Mouse (Mus musculus): ENCODE measurements at regions not wholly inside any gene's neighbourhood (a gene's known extent, or its start where the extent isn't known, plus 50 kb on each side); places are given as distances from the start of the nearest gene placed in this dataset.

DNA sequence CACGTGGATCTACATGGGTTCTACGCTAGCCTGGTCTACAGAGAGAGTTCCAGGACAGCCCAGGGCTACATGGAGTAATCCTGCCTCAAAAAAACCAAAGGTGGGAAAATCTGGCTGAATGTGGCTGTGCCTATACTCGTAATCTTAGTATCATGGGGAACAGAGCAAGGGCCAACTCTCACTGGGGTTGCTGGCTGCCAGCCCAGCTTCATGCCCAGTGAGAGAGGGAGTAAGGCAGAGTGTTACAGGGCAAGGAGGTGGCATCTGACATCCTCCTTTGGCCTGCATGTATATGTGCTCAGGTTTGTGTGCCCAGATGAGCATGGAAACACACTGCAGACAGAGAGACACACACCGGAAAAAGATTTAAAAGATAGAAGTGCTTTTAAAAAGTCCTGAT lies 168.4 kb downstream of the Hhipl2 start:
- H3K27me3 ChIP-seq (ENCODE audit: control insufficient read depth, insufficient read depth, insufficient read length): no peaks in the 10 kb centered on the region
- TF ChIP-seq CTCF (IDR thresholded peaks at IDR 0.05; ENCODE audit: control insufficient read depth, insufficient read depth, insufficient read length): no peak
- no peak overlapping the region for H3K4me3 ChIP-seq (ENCODE audit: insufficient read depth, poor library complexity, severe bottlenecking)
- H3K79me3 ChIP-seq (ENCODE audit: low read depth): no peaks in the 10 kb centered on the region
- no peak overlapping the region for H3ac ChIP-seq (ENCODE audit: control insufficient read depth, insufficient read length, low read depth)
- no peaks in the 10 kb centered on the region for H3K36me3 ChIP-seq (ENCODE audit: control insufficient read depth, insufficient read depth)
- no peaks in the 10 kb centered on the region for H3K79me2 ChIP-seq (ENCODE audit: control insufficient read depth, insufficient read depth)

DNA sequence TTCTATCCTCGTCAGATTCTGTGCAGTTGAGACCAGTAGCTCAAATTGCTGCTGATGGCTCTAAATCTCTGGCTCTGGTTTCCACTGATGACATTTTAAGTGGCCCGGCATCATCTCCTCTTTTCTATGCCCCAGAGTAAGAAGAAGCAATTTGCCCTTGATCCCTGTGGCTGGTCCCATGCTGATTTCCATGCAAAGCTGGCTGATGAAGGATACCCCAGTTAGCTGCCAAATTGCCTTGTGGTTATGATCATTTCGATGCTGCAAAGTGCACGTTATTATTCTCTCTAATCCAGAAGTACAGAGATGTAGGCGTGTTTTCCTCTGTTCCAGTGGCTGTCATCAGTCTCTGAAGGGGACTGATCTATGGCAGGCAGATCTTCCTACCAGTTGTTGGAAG lies 177.3 kb downstream of the Hhipl2 start:
- no peaks in the 10 kb centered on the region for H3K36me3 ChIP-seq (ENCODE audit: control insufficient read depth, insufficient read depth)
- TF ChIP-seq CEBPB (IDR thresholded peaks at IDR 0.05; ENCODE audit: low read depth) (no peak), FOSL1 (IDR thresholded peaks at IDR 0.05; ENCODE audit: insufficient read depth, low read length, poor library complexity, severe bottlenecking) (no peak), CTCF (IDR thresholded peaks at IDR 0.05; ENCODE audit: control insufficient read depth, insufficient read depth, insufficient read length) (no peak), MAX (IDR thresholded peaks at IDR 0.05) (no peak), MYOD1 (IDR thresholded peaks at IDR 0.05; ENCODE audit: control insufficient read depth, insufficient read length, low read depth) (no peak), MYOG (IDR thresholded peaks at IDR 0.05; ENCODE audit: control insufficient read depth, extremely low read depth, insufficient read length) (no peak), USF1 (IDR thresholded peaks at IDR 0.05; ENCODE audit: low read depth) (no peak)
- no peak overlapping the region for H3K4me3 ChIP-seq (ENCODE audit: insufficient read depth, poor library complexity, severe bottlenecking)
- no peak overlapping the region for H3ac ChIP-seq (ENCODE audit: control insufficient read depth, insufficient read length, low read depth)
- no peaks in the 10 kb centered on the region for H3K79me2 ChIP-seq (ENCODE audit: control insufficient read depth, insufficient read depth)
- no peaks in the 10 kb centered on the region for H3K27me3 ChIP-seq (ENCODE audit: control insufficient read depth, insufficient read depth, insufficient read length)
- no peaks in the 10 kb centered on the region for H3K79me3 ChIP-seq (ENCODE audit: low read depth)

DNA sequence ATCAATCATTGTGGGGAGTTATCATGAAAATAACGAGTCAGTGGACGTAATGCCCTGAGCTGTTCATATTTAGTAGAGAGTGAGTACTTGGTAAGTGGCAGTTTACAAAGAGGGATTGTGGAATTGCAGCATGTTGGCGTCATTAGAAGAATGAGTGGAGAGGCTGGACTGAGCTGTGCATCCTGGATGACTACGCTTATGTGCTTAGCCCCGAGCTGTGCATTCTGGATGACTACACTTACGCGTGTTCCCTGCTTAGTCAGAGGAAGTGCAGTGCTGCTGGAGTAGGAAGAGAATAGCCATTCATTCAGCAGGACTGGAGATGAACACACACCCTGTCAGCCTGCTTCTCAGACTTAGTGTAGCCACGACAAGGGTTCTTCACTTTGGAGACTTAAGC lies 182.5 kb downstream of the Hhipl2 start:
- TF ChIP-seq CTCF (IDR thresholded peaks at IDR 0.05; ENCODE audit: control insufficient read depth, insufficient read depth, insufficient read length) (no peak), MAX (IDR thresholded peaks at IDR 0.05) (no peak), MYOG (IDR thresholded peaks at IDR 0.05; ENCODE audit: control insufficient read depth, extremely low read depth, insufficient read length) (no peak), USF1 (IDR thresholded peaks at IDR 0.05; ENCODE audit: low read depth) (no peak), MYOD1 (IDR thresholded peaks at IDR 0.05; ENCODE audit: control insufficient read depth, insufficient read length, low read depth) (no peak), FOSL1 (IDR thresholded peaks at IDR 0.05; ENCODE audit: insufficient read depth, low read length, poor library complexity, severe bottlenecking) (no peak), CEBPB (IDR thresholded peaks at IDR 0.05; ENCODE audit: low read depth) (no peak)
- Histone ChIP-seq H3ac (ENCODE audit: control insufficient read depth, insufficient read length, low read depth) (no peak overlapping the region), H3K36me3 (ENCODE audit: control insufficient read depth, insufficient read depth) (no peaks in the 10 kb centered on the region), H3K79me3 (ENCODE audit: low read depth) (no peaks in the 10 kb centered on the region), H3K79me2 (ENCODE audit: control insufficient read depth, insufficient read depth) (no peaks in the 10 kb centered on the region), H3K4me3 (ENCODE audit: insufficient read depth, poor library complexity, severe bottlenecking) (no peak overlapping the region), H3K27me3 (ENCODE audit: control insufficient read depth, insufficient read depth, insufficient read length) (no peaks in the 10 kb centered on the region)

DNA sequence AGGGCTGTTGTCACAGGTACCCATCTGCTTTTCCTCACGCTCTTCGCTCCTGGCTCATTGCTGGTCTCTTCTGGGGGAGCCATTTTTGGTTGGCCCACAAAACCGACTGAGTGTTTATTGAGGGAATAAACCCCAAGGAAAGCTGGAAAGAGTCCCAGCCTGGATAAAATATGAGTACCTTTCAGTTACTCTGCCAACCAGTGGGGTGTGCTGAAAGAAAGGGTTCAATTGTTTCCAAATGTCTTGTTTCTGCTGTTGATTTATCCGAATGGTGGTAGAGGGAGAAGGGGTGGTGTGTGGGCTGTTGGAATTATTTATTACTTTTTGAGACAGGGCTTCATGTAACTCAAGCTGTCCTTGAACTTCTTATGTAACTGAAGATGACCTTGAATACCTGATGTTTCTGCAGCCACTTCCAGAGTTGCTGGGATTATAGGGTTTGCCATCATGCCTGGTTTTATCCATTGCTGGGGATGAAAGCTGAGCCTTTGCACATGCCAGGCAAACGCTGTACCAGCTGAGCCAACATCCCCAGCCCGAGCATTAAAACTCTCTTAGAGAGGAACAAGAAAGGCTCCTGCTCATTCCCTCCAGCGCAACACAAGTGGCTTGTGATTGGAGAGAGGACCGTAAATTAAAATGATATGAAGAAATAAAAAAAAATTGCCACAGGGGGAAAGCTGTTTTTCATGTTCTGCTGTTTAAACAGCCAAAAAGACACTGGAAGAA lies 194.1 kb downstream of the Hhipl2 start:
- H3ac ChIP-seq (ENCODE audit: control insufficient read depth, insufficient read length, low read depth): no peak overlapping the region
- H3K36me3 ChIP-seq (ENCODE audit: control insufficient read depth, insufficient read depth): no peaks in the 10 kb centered on the region
- no peaks in the 10 kb centered on the region for H3K79me3 ChIP-seq (ENCODE audit: low read depth)
- TF ChIP-seq MAX (IDR thresholded peaks at IDR 0.05): no peak
- no peak for TF ChIP-seq USF1 (IDR thresholded peaks at IDR 0.05; ENCODE audit: low read depth)
- TF ChIP-seq FOSL1 (IDR thresholded peaks at IDR 0.05; ENCODE audit: insufficient read depth, low read length, poor library complexity, severe bottlenecking): no peak
- TF ChIP-seq MYOD1 (IDR thresholded peaks at IDR 0.05; ENCODE audit: control insufficient read depth, insufficient read length, low read depth): no peak
- TF ChIP-seq CEBPB (IDR thresholded peaks at IDR 0.05; ENCODE audit: low read depth): no peak
- TF ChIP-seq CTCF (IDR thresholded peaks at IDR 0.05; ENCODE audit: control insufficient read depth, insufficient read depth, insufficient read length): no peak
- TF ChIP-seq MYOG (IDR thresholded peaks at IDR 0.05; ENCODE audit: control insufficient read depth, extremely low read depth, insufficient read length): no peak
- H3K27me3 ChIP-seq (ENCODE audit: control insufficient read depth, insufficient read depth, insufficient read length): no peaks in the 10 kb centered on the region
- H3K79me2 ChIP-seq (ENCODE audit: control insufficient read depth, insufficient read depth): no peaks in the 10 kb centered on the region
- no peak overlapping the region for H3K4me3 ChIP-seq (ENCODE audit: insufficient read depth, poor library complexity, severe bottlenecking)

DNA sequence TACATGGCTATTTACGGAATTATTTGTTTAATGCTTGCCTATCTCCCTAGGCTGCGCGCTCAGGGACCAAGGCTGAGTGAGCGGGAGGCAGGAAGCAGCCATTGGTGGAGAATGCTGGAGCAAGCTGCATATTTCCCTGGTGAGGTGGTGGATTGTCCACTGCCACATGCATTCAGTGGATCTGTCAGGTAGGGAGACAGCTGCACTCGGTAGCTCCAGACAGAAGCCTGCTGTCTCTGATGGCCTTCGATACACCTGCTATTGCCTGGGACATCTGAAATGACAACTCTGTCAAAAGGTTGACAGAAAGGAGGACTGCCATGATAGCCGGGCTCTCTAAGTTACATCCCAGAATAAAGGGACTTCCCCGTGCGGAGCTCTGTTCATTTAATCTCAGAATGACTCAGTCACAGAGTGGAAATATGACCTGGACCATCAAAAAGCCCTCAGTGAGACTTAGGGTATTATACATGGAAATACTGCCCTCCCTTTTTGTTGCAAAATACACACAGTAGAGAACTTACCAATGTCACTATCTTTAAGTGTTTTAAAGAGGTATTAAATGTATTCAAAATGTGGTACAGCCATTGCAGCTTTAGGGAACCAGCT lies 201.5 kb downstream of the Hhipl2 start:
- no peaks in the 10 kb centered on the region for H3K79me3 ChIP-seq (ENCODE audit: low read depth)

DNA sequence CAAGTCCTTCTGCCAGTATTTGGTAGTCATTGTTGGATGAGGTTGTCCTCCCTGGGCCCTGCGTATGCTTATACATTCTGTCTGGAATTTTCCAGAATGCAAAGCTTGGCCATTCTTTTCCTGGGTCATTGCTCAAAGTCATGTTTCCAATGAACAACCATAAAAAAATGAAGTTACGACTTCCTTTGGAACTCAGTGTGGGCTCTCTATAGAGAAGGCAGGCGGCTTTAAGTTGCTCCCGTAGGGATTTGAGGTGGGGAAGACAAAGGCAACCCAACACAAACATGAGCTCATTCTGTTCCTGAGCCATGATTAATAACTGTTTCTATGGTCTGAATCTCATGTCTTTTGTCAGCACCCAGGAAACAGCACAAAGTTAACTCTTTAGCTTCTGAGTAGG lies 204.3 kb downstream of the Hhipl2 start:
- H3ac ChIP-seq (ENCODE audit: control insufficient read depth, insufficient read length, low read depth): no peak overlapping the region
- H3K79me3 ChIP-seq (ENCODE audit: low read depth): no peaks in the 10 kb centered on the region
- H3K27me3 ChIP-seq (ENCODE audit: control insufficient read depth, insufficient read depth, insufficient read length): no peaks in the 10 kb centered on the region
- no peaks in the 10 kb centered on the region for H3K36me3 ChIP-seq (ENCODE audit: control insufficient read depth, insufficient read depth)
- H3K79me2 ChIP-seq (ENCODE audit: control insufficient read depth, insufficient read depth): no peaks in the 10 kb centered on the region
- TF ChIP-seq CEBPB (IDR thresholded peaks at IDR 0.05; ENCODE audit: low read depth) (no peak), CTCF (IDR thresholded peaks at IDR 0.05; ENCODE audit: control insufficient read depth, insufficient read depth, insufficient read length) (no peak), MYOG (IDR thresholded peaks at IDR 0.05; ENCODE audit: control insufficient read depth, extremely low read depth, insufficient read length) (no peak), MAX (IDR thresholded peaks at IDR 0.05) (no peak), USF1 (IDR thresholded peaks at IDR 0.05; ENCODE audit: low read depth) (no peak), FOSL1 (IDR thresholded peaks at IDR 0.05; ENCODE audit: insufficient read depth, low read length, poor library complexity, severe bottlenecking) (no peak), MYOD1 (IDR thresholded peaks at IDR 0.05; ENCODE audit: control insufficient read depth, insufficient read length, low read depth) (no peak)
- no peak overlapping the region for H3K4me3 ChIP-seq (ENCODE audit: insufficient read depth, poor library complexity, severe bottlenecking)

More for the DNA sequence above, 201.5 kb downstream of the Hhipl2 start:
- no peak for TF ChIP-seq USF1 (IDR thresholded peaks at IDR 0.05; ENCODE audit: low read depth)
- peak; percentile 60 for TF ChIP-seq MYOD1 (IDR thresholded peaks at IDR 0.05; ENCODE audit: control insufficient read depth, insufficient read length, low read depth)
- no peak for TF ChIP-seq CTCF (IDR thresholded peaks at IDR 0.05; ENCODE audit: control insufficient read depth, insufficient read depth, insufficient read length)
- H3K36me3 ChIP-seq (ENCODE audit: control insufficient read depth, insufficient read depth): no peaks in the 10 kb centered on the region
- H3K79me2 ChIP-seq (ENCODE audit: control insufficient read depth, insufficient read depth): no peaks in the 10 kb centered on the region
- H3K27me3 ChIP-seq (ENCODE audit: control insufficient read depth, insufficient read depth, insufficient read length): no peaks in the 10 kb centered on the region
- no peak overlapping the region for H3K4me3 ChIP-seq (ENCODE audit: insufficient read depth, poor library complexity, severe bottlenecking)
- H3ac ChIP-seq (ENCODE audit: control insufficient read depth, insufficient read length, low read depth): no peak overlapping the region
